Mouse (Mus musculus): ENCODE data around the gene Ssxb3. TPM values are rescaled to one million over a fixed set of nuclear protein-coding genes. Genes with fewer than 3 reads are reported as not detected.
"Not testable (repeated sequence)": the region's sequence is repeated elsewhere in the genome, so short reads cannot be mapped to it uniquely, and the experiment has no call there.

Ssxb3 gene
- polyA plus RNA-seq (2012; rRNA removed) (not detected in 2 replicates), polyA plus RNA-seq (2014; fragmentation: Nextera tagmentation; extraction: Ambion mirVana) (not detected in 2 replicates)

- H3K27me3 ChIP-seq (ENCODE audit: control insufficient read depth, insufficient read depth, low read length); H3K4me2 ChIP-seq (replicated peaks; ENCODE audit: low read depth, low read length, severe bottlenecking); H3K36me3 ChIP-seq (ENCODE audit: control insufficient read depth, insufficient read depth, low read length); H3K9me3 ChIP-seq (ENCODE audit: control insufficient read depth, low read length); H3K27ac ChIP-seq (replicated peaks; ENCODE audit: low read depth, low read length); H3K4me1 ChIP-seq (ENCODE audit: control insufficient read depth, insufficient read depth, low read length); H3K9ac ChIP-seq (ENCODE audit: low read depth, low read length, severe bottlenecking); DNase-seq (ENCODE audit: low spot score); ATAC-seq (ENCODE audit: low FRiP score, low read depth); H3K4me3 ChIP-seq (replicated peaks; ENCODE audit: low read length): not testable (repeated sequence)
- 13% methylated on average over 1 of the region's 1 CpGs for WGBS
Measured at GRCm38 (mm10) chrX:8591716-8592115, at the start of gene Ssxb3. Gene Ssxb3 (minus strand): TSS chrX:8591816.

GRCm38 (mm10) chrX:8548155-8548554 is 43.5 kb downstream of the Ssxb3 start, which contains the start of gene Ssxb6:
Gene Ssxb6 (minus strand): TSS chrX:8548255.
- not testable (repeated sequence) for ATAC-seq (ENCODE audit: low FRiP score, low read depth); H3K27ac ChIP-seq (replicated peaks; ENCODE audit: low read depth, low read length); H3K4me3 ChIP-seq (replicated peaks; ENCODE audit: low read length); H3K4me1 ChIP-seq (ENCODE audit: control insufficient read depth, insufficient read depth, low read length); H3K9ac ChIP-seq (ENCODE audit: low read depth, low read length, severe bottlenecking); H3K9me3 ChIP-seq (ENCODE audit: control insufficient read depth, low read length); H3K4me2 ChIP-seq (replicated peaks; ENCODE audit: low read depth, low read length, severe bottlenecking); DNase-seq (ENCODE audit: low spot score); H3K27me3 ChIP-seq (ENCODE audit: control insufficient read depth, insufficient read depth, low read length); H3K36me3 ChIP-seq (ENCODE audit: control insufficient read depth, insufficient read depth, low read length)
- WGBS: 79% methylated on average over 4 of the region's 4 CpGs

Other genes with a start within 250 kb of the Ssxb3 start
- gene Ssxb9, start 224.8 kb downstream of the Ssxb3 start, polyA plus RNA-seq (2012; rRNA removed): not detected in 2 replicates
- not detected in 2 replicates for gene Ssxb9, start 224.8 kb downstream of the Ssxb3 start, polyA plus RNA-seq (2014; fragmentation: Nextera tagmentation; extraction: Ambion mirVana)
- not detected in 2 replicates for gene Ssxb1, start 178.5 kb downstream of the Ssxb3 start, polyA plus RNA-seq (2012; rRNA removed)
- gene Ssxb1, start 178.5 kb downstream of the Ssxb3 start, polyA plus RNA-seq (2014; fragmentation: Nextera tagmentation; extraction: Ambion mirVana): not detected in 2 replicates
- not detected in 2 replicates for gene Ssxb2, start 130.1 kb downstream of the Ssxb3 start, polyA plus RNA-seq (2012; rRNA removed)
- gene Ssxb2, start 130.1 kb downstream of the Ssxb3 start, polyA plus RNA-seq (2014; fragmentation: Nextera tagmentation; extraction: Ambion mirVana): not detected in 2 replicates
- not detected in 2 replicates for gene Gm14459, start 66.9 kb downstream of the Ssxb3 start, polyA plus RNA-seq (2012; rRNA removed)
- not detected in 2 replicates for gene Gm14459, start 66.9 kb downstream of the Ssxb3 start, polyA plus RNA-seq (2014; fragmentation: Nextera tagmentation; extraction: Ambion mirVana)
- not detected in 2 replicates for gene Ssxb6, start 43.6 kb downstream of the Ssxb3 start, polyA plus RNA-seq (2012; rRNA removed)
- gene Ssxb6, start 43.6 kb downstream of the Ssxb3 start, polyA plus RNA-seq (2014; fragmentation: Nextera tagmentation; extraction: Ambion mirVana): not detected in 2 replicates
- gene Ssxb8, start 99.0 kb upstream of the Ssxb3 start, polyA plus RNA-seq (2012; rRNA removed): not detected in 2 replicates
- not detected in 2 replicates for gene Ssxb8, start 99.0 kb upstream of the Ssxb3 start, polyA plus RNA-seq (2014; fragmentation: Nextera tagmentation; extraction: Ambion mirVana)
- gene Ssx9, start 156.6 kb upstream of the Ssxb3 start, polyA plus RNA-seq (2012; rRNA removed): not detected in 2 replicates
- gene Ssx9, start 156.6 kb upstream of the Ssxb3 start, polyA plus RNA-seq (2014; fragmentation: Nextera tagmentation; extraction: Ambion mirVana): not detected in 2 replicates
- gene Ssxb5, start 211.9 kb upstream of the Ssxb3 start, polyA plus RNA-seq (2012; rRNA removed): not detected in 2 replicates
- not detected in 2 replicates for gene Ssxb5, start 211.9 kb upstream of the Ssxb3 start, polyA plus RNA-seq (2014; fragmentation: Nextera tagmentation; extraction: Ambion mirVana)

Measured in limb, embryonic 14.5 days (tissue).